Mouse (Mus musculus) ES-Bruce4 (cell line): ENCODE results near the gene Gm20532.
A peak's percentile ranks its signal among the peaks of the same experiment; 100 is the strongest.

Experiments
- CTCF ChIP-seq: IDR thresholded peaks from one replicate; pipeline ENCODE4 v1.8.1; 2011; ENCODE audit warnings: low read depth, low read length
- EP300 ChIP-seq: IDR thresholded peaks from 2 replicates; pipeline ENCODE4 v1.6.1; 2011; ENCODE audit warnings: low read depth, low read length; ENCODE audit not compliant: insufficient read depth
- POLR2A ChIP-seq: IDR thresholded peaks from one replicate; pipeline ENCODE4 v1.8.1; 2011; ENCODE audit warnings: low read length; ENCODE audit not compliant: insufficient read depth

DNA sequence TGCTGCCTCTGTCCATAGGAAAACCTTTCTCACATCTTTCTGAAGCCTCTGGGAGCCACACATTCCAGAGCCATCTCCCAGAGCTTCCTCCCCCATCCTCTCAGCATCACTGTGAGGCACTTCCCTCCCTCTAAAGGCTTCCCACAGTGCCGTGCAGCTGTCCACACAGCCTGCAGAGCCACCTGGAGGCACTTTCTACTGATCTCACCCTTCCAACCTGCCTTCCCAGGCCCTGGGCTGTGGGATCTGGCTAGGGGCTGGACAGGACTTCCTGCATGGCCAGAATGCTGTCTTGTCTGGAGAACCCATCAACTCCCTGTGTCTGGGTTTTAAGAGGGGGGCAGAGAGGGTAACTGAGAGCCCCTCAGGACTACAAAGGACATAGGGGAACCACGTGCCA, 39.0 kb upstream of the Gm20532 start:
- peak; percentile 47 for TF ChIP-seq CTCF
- no peak for TF ChIP-seq POLR2A
- TF ChIP-seq EP300: no peak
